ENCODE assay signal across 20 mouse cellular contexts in genomic region chr5:92627896-92628295, GRCm38 (mm10). TPM values are rescaled to one million over a fixed set of nuclear protein-coding genes. Genes with fewer than 3 reads are reported as not detected.
DNase-seq lines count a peak whose midpoint lies in the region; ATAC-seq and TF ChIP-seq lines count a peak whose summit lies in the region.
"Had no signal": no experiment of that assay in that cellular context is flagged by ENCODE, and none has a peak within 500 bp of the region (broad histone marks: within the 10 kb centered on the region; RNA-seq: fewer than 3 reads in every experiment).

No protein-coding gene starts in this region.

- ATAC-seq in forebrain, embryonic 14.5 days, result no peak
- ATAC-seq in forebrain, embryonic 12.5 days (ENCODE audit: low FRiP score), result no peak
- peak; percentile 95 for ATAC-seq in heart, embryonic 16.5 days (replicated peaks; ENCODE audit: extremely low read depth, insufficient read depth, low FRiP score)
- ATAC-seq in neural tube, embryonic 15.5 days (ENCODE audit: low FRiP score), result no peak
- ATAC-seq: midbrain, embryonic 16.5 days had no signal

- H3K4me3 ChIP-seq in forebrain, embryonic 14.5 days (ENCODE audit: low read depth, low read length), result no peak overlapping the region
- H3K4me3 ChIP-seq in forebrain, embryonic 12.5 days (replicated peaks), result no peak overlapping the region
- no peak overlapping the region for H3K4me3 ChIP-seq in heart, embryonic 16.5 days (ENCODE audit: low read length)
- H3K4me3 ChIP-seq in layer of hippocampus, adult 2 months, result no peak overlapping the region
- no peak overlapping the region for H3K4me3 ChIP-seq in neural tube, embryonic 15.5 days (replicated peaks)
- H3K4me3 ChIP-seq in midbrain, embryonic 10.5 days, result no peak overlapping the region
- H3K4me3 ChIP-seq: forebrain, embryonic 10.5 days; limb, embryonic 15.5 days; neural tube, embryonic 12.5 days had no signal

- no peaks in the 10 kb centered on the region for H3K4me1 ChIP-seq in forebrain, embryonic 14.5 days (ENCODE audit: control insufficient read depth, insufficient read depth, low read length)
- H3K4me1 ChIP-seq in forebrain, embryonic 12.5 days, result no peaks in the 10 kb centered on the region
- H3K4me1 ChIP-seq in heart, embryonic 16.5 days (ENCODE audit: control insufficient read depth, insufficient read depth, low read length), result peaks cover 10% of the 10 kb centered on the region; the same call in 1 of the 2 replicates
- no peaks in the 10 kb centered on the region for H3K4me1 ChIP-seq in neural tube, embryonic 15.5 days
- H3K4me1 ChIP-seq in midbrain, embryonic 10.5 days, result no peaks in the 10 kb centered on the region
- H3K4me1 ChIP-seq: forebrain, embryonic 10.5 days; limb, embryonic 15.5 days; neural tube, embryonic 12.5 days had no signal

- peak; percentile 4 for DNase-seq in forebrain, embryonic 14.5 days (ENCODE audit: low spot score)
- DNase-seq in embryo, embryonic 11 days, result peak; percentile 20
- DNase-seq in lung, postnatal 10 days, result peak; percentile 82
- DNase-seq in layer of hippocampus, adult 2 months (ENCODE audit: low spot score in 2 of 2), result no peak
- DNase-seq in midbrain, embryonic 10.5 days (ENCODE audit: low spot score), result no peak
- DNase-seq: cerebellum, adult 8-10 months; kidney, postnatal 14 days; layer of hippocampus, postnatal 36 days; retina, postnatal 1 day; thymus, postnatal 14 days had no signal

- no peak overlapping the region for H3K27ac ChIP-seq in forebrain, embryonic 14.5 days (ENCODE audit: low read depth, low read length)
- H3K27ac ChIP-seq in forebrain, embryonic 12.5 days, result no peak overlapping the region
- peak overlapping the region; percentile 44 for H3K27ac ChIP-seq in heart, embryonic 16.5 days (ENCODE audit: low read length)
- H3K27ac ChIP-seq in layer of hippocampus, adult 2 months, result no peak overlapping the region
- H3K27ac ChIP-seq in neural tube, embryonic 15.5 days (replicated peaks), result no peak overlapping the region
- H3K27ac ChIP-seq in midbrain, embryonic 10.5 days (replicated peaks), result no peak overlapping the region
- H3K27ac ChIP-seq: forebrain, embryonic 10.5 days; limb, embryonic 15.5 days; macrophage; neural tube, embryonic 12.5 days had no signal

- H3K9ac ChIP-seq in forebrain, embryonic 14.5 days (ENCODE audit: low read length), result no peak overlapping the region
- H3K9ac ChIP-seq in forebrain, embryonic 12.5 days, result no peak overlapping the region
- H3K9ac ChIP-seq in heart, embryonic 16.5 days (ENCODE audit: low read length), result no peak overlapping the region
- no peak overlapping the region for H3K9ac ChIP-seq in neural tube, embryonic 15.5 days (replicated peaks)
- H3K9ac ChIP-seq: limb, embryonic 15.5 days; neural tube, embryonic 12.5 days had no signal

- 82% methylated on average over 7 of the region's 7 CpGs for WGBS in forebrain, embryonic 14.5 days
- WGBS in forebrain, embryonic 12.5 days, result 87% methylated on average over 7 of the region's 7 CpGs
- whole genome bisulfite sequencing in heart, embryonic 16.5 days, result 24% methylated on average over 7 of the region's 7 CpGs
- 78% methylated on average over 7 of the region's 7 CpGs for WGBS in neural tube, embryonic 15.5 days
- WGBS in midbrain, embryonic 10.5 days, result 90% methylated on average over 7 of the region's 7 CpGs

- H3K27me3 ChIP-seq in forebrain, embryonic 14.5 days (replicated peaks; ENCODE audit: control insufficient read depth, insufficient read depth, low read length), result no peaks in the 10 kb centered on the region
- no peaks in the 10 kb centered on the region for H3K27me3 ChIP-seq in forebrain, embryonic 12.5 days
- H3K27me3 ChIP-seq in heart, embryonic 16.5 days (ENCODE audit: control insufficient read depth, insufficient read depth, low read length), result no peaks in the 10 kb centered on the region
- H3K27me3 ChIP-seq in neural tube, embryonic 15.5 days (replicated peaks), result no peaks in the 10 kb centered on the region
- H3K27me3 ChIP-seq in midbrain, embryonic 10.5 days (ENCODE audit: low read depth, poor library complexity, severe bottlenecking), result no peaks in the 10 kb centered on the region
- H3K27me3 ChIP-seq: limb, embryonic 15.5 days; neural tube, embryonic 12.5 days had no signal

- no peaks in the 10 kb centered on the region for H3K36me3 ChIP-seq in forebrain, embryonic 14.5 days (ENCODE audit: control insufficient read depth, insufficient read depth, low read length)
- H3K36me3 ChIP-seq in forebrain, embryonic 12.5 days (replicated peaks), result no peaks in the 10 kb centered on the region
- H3K36me3 ChIP-seq in heart, embryonic 16.5 days (ENCODE audit: control insufficient read depth, insufficient read depth), result no peaks in the 10 kb centered on the region
- H3K36me3 ChIP-seq in neural tube, embryonic 15.5 days, result no peaks in the 10 kb centered on the region
- H3K36me3 ChIP-seq in midbrain, embryonic 10.5 days, result no peaks in the 10 kb centered on the region
- H3K36me3 ChIP-seq: forebrain, embryonic 10.5 days; G1E; limb, embryonic 15.5 days; neural tube, embryonic 12.5 days had no signal

- no peaks in the 10 kb centered on the region for H3K9me3 ChIP-seq in forebrain, embryonic 14.5 days (replicated peaks; ENCODE audit: control insufficient read depth, low read length)
- peaks cover 7% of the 10 kb centered on the region; the same call in 1 of the 2 replicates for H3K9me3 ChIP-seq in forebrain, embryonic 12.5 days
- H3K9me3 ChIP-seq in heart, embryonic 16.5 days (replicated peaks; ENCODE audit: control insufficient read depth, low read length), result peaks cover 3% of the 10 kb centered on the region; the same call in 1 of the 2 replicates
- H3K9me3 ChIP-seq in neural tube, embryonic 15.5 days (replicated peaks), result no peaks in the 10 kb centered on the region
- H3K9me3 ChIP-seq in midbrain, embryonic 10.5 days (replicated peaks), result no peaks in the 10 kb centered on the region; the same call in 1 of the 2 replicates
- H3K9me3 ChIP-seq: G1E; limb, embryonic 15.5 days had no signal

- no peak for TF ChIP-seq CTCF in layer of hippocampus, adult 2 months (conservative IDR thresholded peaks at IDR 0.05)

- no peak overlapping the region for H3K4me2 ChIP-seq in forebrain, embryonic 14.5 days (ENCODE audit: low read length)
- H3K4me2 ChIP-seq in forebrain, embryonic 12.5 days, result no peak overlapping the region
- no peak overlapping the region; the same call in 1 of the 2 replicates for H3K4me2 ChIP-seq in heart, embryonic 16.5 days (ENCODE audit: low read depth, low read length)
- no peak overlapping the region for H3K4me2 ChIP-seq in neural tube, embryonic 15.5 days
- H3K4me2 ChIP-seq: limb, embryonic 15.5 days; neural tube, embryonic 12.5 days had no signal

RNA-seq across cellular contexts. Expression of gene Stbd1, which starts 25.1 kb away (rescaled TPM):
- 3.5 and 4.0 TPM in 2 replicates for polyA plus RNA-seq in forebrain, embryonic 14.5 days (2014; fragmentation: Nextera tagmentation; extraction: Ambion mirVana)
- 5.0 and 6.2 TPM in 2 replicates for polyA plus RNA-seq in forebrain, embryonic 12.5 days (2016; fragmentation: Nextera tagmentation; extraction: Ambion mirVana)
- 80.8 and 83.7 TPM in 2 replicates for polyA plus RNA-seq in heart, embryonic 16.5 days (2015; fragmentation: Nextera tagmentation; extraction: Ambion mirVana)
- total RNA-seq in layer of hippocampus, adult 2 months (2021), result 1 to 10 TPM; 2.0 to 3.2 TPM
- polyA plus RNA-seq in neural tube, embryonic 15.5 days (2015; fragmentation: Nextera tagmentation; extraction: Ambion mirVana), result 17.0 and 18.3 TPM in 2 replicates
- 6.7 and 7.5 TPM in 2 replicates for polyA plus RNA-seq in midbrain, embryonic 10.5 days (2016; fragmentation: Nextera tagmentation; extraction: Ambion mirVana)
- polyA plus RNA-seq: G1E had no signal

RNA-seq across cellular contexts. Expression of gene Ccdc158, which starts 47.2 kb away (rescaled TPM):
- 0.37 and 0.58 TPM in 2 replicates for polyA plus RNA-seq in forebrain, embryonic 14.5 days (2014; fragmentation: Nextera tagmentation; extraction: Ambion mirVana)
- polyA plus RNA-seq in forebrain, embryonic 12.5 days (2016; fragmentation: Nextera tagmentation; extraction: Ambion mirVana), result 0.56 and 0.72 TPM in 2 replicates
- 0.49 and 0.81 TPM in 2 replicates for polyA plus RNA-seq in heart, embryonic 16.5 days (2015; fragmentation: Nextera tagmentation; extraction: Ambion mirVana)
- total RNA-seq in layer of hippocampus, adult 2 months (2021), result under 1 TPM; 0.42 to 0.82 TPM
- 0.31 and 0.54 TPM in 2 replicates for polyA plus RNA-seq in neural tube, embryonic 15.5 days (2015; fragmentation: Nextera tagmentation; extraction: Ambion mirVana)
- 0.85 and 0.89 TPM in 2 replicates for polyA plus RNA-seq in midbrain, embryonic 10.5 days (2016; fragmentation: Nextera tagmentation; extraction: Ambion mirVana)
- polyA plus RNA-seq: C2C12, G1E, macrophage had no signal

RNA-seq across cellular contexts. Expression of gene Shroom3, which starts 55.3 kb away (rescaled TPM):
- polyA plus RNA-seq in forebrain, embryonic 14.5 days (2014; fragmentation: Nextera tagmentation; extraction: Ambion mirVana), result 1.6 and 2.0 TPM in 2 replicates
- 6.4 and 6.6 TPM in 2 replicates for polyA plus RNA-seq in forebrain, embryonic 12.5 days (2016; fragmentation: Nextera tagmentation; extraction: Ambion mirVana)
- 10.7 and 11.7 TPM in 2 replicates for polyA plus RNA-seq in heart, embryonic 16.5 days (2015; fragmentation: Nextera tagmentation; extraction: Ambion mirVana)
- 1 to 10 TPM; 2.0 to 2.3 TPM for total RNA-seq in layer of hippocampus, adult 2 months (2021)
- 1.8 and 2.3 TPM in 2 replicates for polyA plus RNA-seq in neural tube, embryonic 15.5 days (2015; fragmentation: Nextera tagmentation; extraction: Ambion mirVana)
- 5.8 and 8.3 TPM in 2 replicates for polyA plus RNA-seq in midbrain, embryonic 10.5 days (2016; fragmentation: Nextera tagmentation; extraction: Ambion mirVana)
- polyA plus RNA-seq: G1E, macrophage had no signal

Comparison
In these comparisons a context has a peak if more than half of its experiments do, and no peak if none do; other contexts are left out.
1. DNase-seq: peak in forebrain, embryonic 14.5 days (single experiment), embryo, embryonic 11 days (single experiment) and lung, postnatal 10 days (single experiment); none in layer of hippocampus, adult 2 months (0 of 2) and midbrain, embryonic 10.5 days (single experiment).